Mouse (Mus musculus) cerebellum, adult 2 months (tissue): ENCODE data around the gene Dnajc25. TPM values are rescaled to one million over a fixed set of nuclear protein-coding genes. Genes with fewer than 3 reads are reported as not detected.

Experiments used
- DNase-seq, 2 experiments: peaks; one replicate each; pipeline ENCODE4 v3.0.0; 2021
- H3K27ac ChIP-seq: fragments of 200-500 bp; 2 replicates; pipeline ENCODE4 v1.5.1; 2012; ENCODE audit warnings: low read length, control low read depth, inconsistent platforms; ENCODE audit not compliant: insufficient read depth
- H3K27me3 ChIP-seq: fragments of 200-500 bp; 2 replicates; pipeline ENCODE4 v1.6.1; 2012; ENCODE audit warnings: inconsistent platforms, mild to moderate bottlenecking, low read length, moderate library complexity; ENCODE audit not compliant: control insufficient read depth, insufficient read depth
- H3K4me1 ChIP-seq: fragments of 200-500 bp; 2 replicates; pipeline ENCODE4 v1.6.1; 2011; ENCODE audit warnings: low read length; ENCODE audit not compliant: control insufficient read depth, insufficient read depth
- H3K4me3 ChIP-seq: fragments of 200-500 bp; replicated peaks from 2 replicates; pipeline ENCODE3; 2011; ENCODE audit warnings: mild to moderate bottlenecking, low read depth, low read length, control low read depth; ENCODE audit not compliant: insufficient read depth
- CTCF ChIP-seq: fragments of 200-500 bp; IDR thresholded peaks from 2 replicates; pipeline ENCODE4 v1.5.1; 2011; ENCODE audit warnings: low read depth, mild to moderate bottlenecking, control low read depth, low read length, moderate library complexity, borderline replicate concordance; ENCODE audit not compliant: insufficient read depth
- POLR2A ChIP-seq: fragments of 200-500 bp; IDR thresholded peaks from 2 replicates; pipeline ENCODE4 v1.6.1; 2011; ENCODE audit warnings: low read length, control low read depth, borderline replicate concordance; ENCODE audit not compliant: insufficient read depth
- WGBS: fragments of 180-500 bp; shearing (Covaris S2); methylation state at CpG from one replicate; pipeline ENCODE4 v1.1.7; 2018; 5-methylcytosine and 5-hydroxymethylcytosine counted together
- polyA plus RNA-seq: library from polyadenylated mRNA; depleted of rRNA; stranded (reverse); fragments of >200 nt; gene quantifications from 2 replicates; pipeline ENCODE4 v1.2.3, GENCODE M21; 2012

Dnajc25 gene
- polyA plus RNA-seq, 1 experiment, result 3.7 TPM

GRCm38 (mm10) chr4:59007974-59008373, 13.1 kb downstream of the Dnajc25 start:
- TF ChIP-seq CTCF (no peak), POLR2A (no peak)
- 87% methylated on average over 5 of the region's 5 CpGs for WGBS
- no peaks in the 10 kb centered on the region for H3K27me3 ChIP-seq
- H3K4me3 ChIP-seq, result no peak overlapping the region
- peaks cover 6% of the 10 kb centered on the region for H3K4me1 ChIP-seq
- DNase-seq, result no peak
- H3K27ac ChIP-seq, result no peak overlapping the region

GRCm38 (mm10) chr4:59009186-59009585, 14.3 kb downstream of the Dnajc25 start:
- no peak overlapping the region for H3K27ac ChIP-seq

GRCm38 (mm10) chr4:59009696-59010095, 14.8 kb downstream of the Dnajc25 start:
- 56% methylated on average over 4 of the region's 4 CpGs for WGBS
- TF ChIP-seq POLR2A, result no peak
- TF ChIP-seq CTCF, result no peak
- peaks cover 3% of the 10 kb centered on the region for H3K4me1 ChIP-seq
- DNase-seq, result no peak
- H3K27me3 ChIP-seq, result no peaks in the 10 kb centered on the region
- no peak overlapping the region for H3K27ac ChIP-seq
- no peak overlapping the region for H3K4me3 ChIP-seq

More at GRCm38 (mm10) chr4:59009186-59009585, 14.3 kb downstream of the Dnajc25 start:
- TF ChIP-seq CTCF, result no peak
- no peak for TF ChIP-seq POLR2A
- Histone ChIP-seq H3K4me3 (no peak overlapping the region), H3K27me3 (no peaks in the 10 kb centered on the region), H3K4me1 (peaks cover 6% of the 10 kb centered on the region)
- 94% methylated on average over 7 of the region's 7 CpGs for WGBS
- no peak for DNase-seq

DNA sequence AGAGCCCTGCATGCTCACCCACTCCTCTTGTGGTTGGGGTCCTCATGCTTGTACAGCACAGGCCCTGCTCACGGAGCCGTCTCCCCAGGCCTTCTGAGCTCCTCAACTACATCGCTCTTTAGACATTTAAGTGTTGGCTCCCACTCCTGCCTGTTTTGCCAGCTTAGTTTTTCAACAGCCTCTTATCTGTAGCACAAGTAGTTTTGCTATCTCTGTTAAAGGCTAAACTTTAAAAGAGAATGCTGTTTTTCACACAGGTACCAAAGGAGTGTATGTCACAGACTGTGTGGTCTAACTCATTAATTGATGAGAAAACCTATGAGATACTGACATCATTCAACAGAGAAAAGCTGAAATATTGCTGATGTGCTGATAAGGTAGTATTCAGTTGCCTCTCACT, 16.6 kb downstream of the Dnajc25 start:
- no peak for DNase-seq
- Histone ChIP-seq H3K27ac (no peak overlapping the region), H3K4me3 (no peak overlapping the region), H3K4me1 (peaks cover 3% of the 10 kb centered on the region; the same call in 1 of the 2 replicates), H3K27me3 (no peaks in the 10 kb centered on the region)
- TF ChIP-seq POLR2A, result no peak
- 37% methylated on average over 3 of the region's 3 CpGs for WGBS

DNA sequence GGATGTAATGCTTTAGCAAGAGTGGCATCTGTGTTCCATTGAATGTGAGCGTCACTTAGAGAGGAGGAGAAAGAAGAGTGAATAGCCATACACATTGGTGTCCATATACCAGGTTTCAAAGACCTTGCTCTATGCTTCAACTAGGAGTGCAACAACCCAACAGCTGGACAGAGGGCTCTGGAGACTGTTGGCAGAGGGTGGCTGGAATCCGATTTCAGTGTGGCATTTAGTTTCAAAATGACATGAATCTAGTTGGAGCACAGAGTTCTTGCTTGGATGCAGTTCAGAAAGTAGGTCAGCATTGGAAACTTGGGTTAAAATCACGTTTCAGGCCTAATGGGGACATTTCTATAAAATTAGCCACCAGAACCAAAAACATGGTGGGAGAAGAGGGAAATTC, 20.3 kb downstream of the Dnajc25 start:
- H3K27ac ChIP-seq, result no peak overlapping the region
- no peaks in the 10 kb centered on the region; the same call in 1 of the 2 replicates for H3K4me1 ChIP-seq
- no peaks in the 10 kb centered on the region for H3K27me3 ChIP-seq
- WGBS, result 63% methylated on average over 3 of the region's 3 CpGs
- H3K4me3 ChIP-seq, result no peak overlapping the region
- TF ChIP-seq POLR2A (no peak), CTCF (no peak)
- DNase-seq, result no peak

DNA sequence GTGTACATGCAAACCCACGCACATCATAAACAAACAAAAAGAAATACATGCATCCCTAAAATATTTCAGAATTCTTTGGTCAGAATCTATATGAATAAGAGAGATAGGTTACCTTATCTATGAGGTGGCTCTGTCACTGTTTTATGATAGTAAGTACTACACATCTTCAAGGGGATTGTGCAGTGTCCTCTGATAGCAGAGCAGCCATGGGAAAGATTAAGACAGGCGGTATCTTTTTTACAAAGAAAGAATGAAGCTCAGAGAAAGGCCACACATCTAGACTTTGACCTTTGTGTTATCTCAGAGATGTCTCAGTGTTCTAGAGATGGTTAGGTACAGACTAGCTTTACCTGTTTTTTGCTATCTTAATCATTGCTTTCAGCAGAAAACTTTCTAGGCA, 22.1 kb downstream of the Dnajc25 start:
- Histone ChIP-seq H3K4me1 (no peaks in the 10 kb centered on the region), H3K4me3 (no peak overlapping the region), H3K27me3 (no peaks in the 10 kb centered on the region), H3K27ac (no peak overlapping the region)
- WGBS, result 93% methylated on average over 2 of the region's 2 CpGs
- no peak for DNase-seq
- no peak for TF ChIP-seq POLR2A
- no peak for TF ChIP-seq CTCF

DNA sequence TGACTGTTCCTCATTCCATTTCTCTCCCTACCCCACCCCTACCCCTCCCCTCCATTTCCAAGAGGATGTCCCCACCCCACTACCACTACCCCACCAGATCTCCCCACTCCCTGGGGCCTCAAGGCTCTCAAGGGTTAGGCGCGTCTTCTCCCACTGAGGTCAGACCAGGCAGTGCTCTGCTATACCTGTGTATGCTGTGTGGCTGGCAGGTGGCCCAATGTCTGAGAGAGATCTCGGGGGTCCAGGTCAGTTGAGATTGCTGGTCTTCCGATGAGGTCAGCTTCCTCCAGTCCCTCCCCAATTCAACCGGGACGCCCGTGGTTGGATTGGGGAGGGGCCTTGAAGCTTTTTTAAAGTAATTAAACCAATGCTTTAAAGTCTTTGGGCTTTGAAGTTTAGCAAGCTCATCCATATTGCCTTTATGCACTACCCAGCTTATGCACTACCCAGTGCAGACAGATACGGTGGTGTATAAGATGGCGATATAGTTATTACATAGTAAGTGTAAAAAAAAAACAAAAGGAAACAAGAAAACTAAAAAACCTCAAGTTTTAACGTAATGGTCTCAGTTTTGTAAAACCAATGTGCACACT, 39.6 kb downstream of the Dnajc25 start:
- peak; percentile 22 to 23 for DNase-seq
- 74% methylated on average over 10 of the region's 10 CpGs for WGBS
- H3K27ac ChIP-seq, result no peak overlapping the region
- H3K27me3 ChIP-seq, result no peaks in the 10 kb centered on the region
- no peak for TF ChIP-seq POLR2A
- TF ChIP-seq CTCF, result no peak
- H3K4me3 ChIP-seq, result peak overlapping the region; percentile 73
- H3K4me1 ChIP-seq, result no peaks in the 10 kb centered on the region; the same call in 1 of the 2 replicates

GRCm38 (mm10) chr4:59034918-59035785, 40.3 kb downstream of the Dnajc25 start, which contains the start of gene Gng10:
Gene Gng10 (plus strand): TSS chr4:59035088.
- WGBS, result 4% methylated on average over 76 of the region's 76 CpGs
- H3K4me1 ChIP-seq, result no peaks in the 10 kb centered on the region; the same call in 1 of the 2 replicates

More at GRCm38 (mm10) chr4:59034918-59035785, 40.3 kb downstream of the Dnajc25 start, which contains the start of gene Gng10:
- no peak for TF ChIP-seq CTCF
- no peak for TF ChIP-seq POLR2A
- peak; percentile 72 to 78 for DNase-seq
- peak within 1 kb of the TSS; percentile 64 for H3K27ac ChIP-seq
- no peaks in the 10 kb centered on the region for H3K27me3 ChIP-seq
- H3K4me3 ChIP-seq, result peak within 1 kb of the TSS; percentile 73
